Mouse (Mus musculus): ENCODE measurements around the gene Hdhd3. TPM values are rescaled to one million over a fixed set of nuclear protein-coding genes. Genes with fewer than 3 reads are reported as not detected.

The Hdhd3 gene
- polyA plus RNA-seq, 1 experiment from 2014 or later, result 10.1 TPM

DNA sequence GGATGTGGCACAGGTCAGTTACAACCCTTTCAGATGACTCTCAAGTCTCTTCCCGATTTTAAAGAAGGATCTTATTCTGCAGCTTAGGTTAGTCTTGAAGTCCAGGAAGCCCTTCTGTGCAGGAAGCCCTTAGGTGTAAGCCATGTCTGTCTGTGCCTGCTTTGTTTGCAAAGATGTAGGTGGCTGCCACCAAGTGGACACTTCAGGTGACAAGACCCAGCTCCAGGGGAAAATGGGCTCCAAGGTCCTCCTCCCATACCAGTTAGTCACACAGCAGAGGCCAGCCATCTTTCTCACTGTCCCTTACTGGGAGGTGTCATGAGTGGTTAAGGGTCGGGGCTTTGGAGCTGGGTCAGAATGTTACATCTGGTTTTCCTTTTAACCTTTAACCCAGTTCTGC is 3.5 kb upstream of the Hdhd3 start:
- H3K27ac ChIP-seq (replicated peaks; ENCODE audit: low read depth, low read length), result no peak overlapping the region
- no peaks in the 10 kb centered on the region for H3K27me3 ChIP-seq (ENCODE audit: control insufficient read depth, insufficient read depth, low read length)
- 51% methylated on average over 2 of the region's 2 CpGs for WGBS
- peaks cover 7% of the 10 kb centered on the region for H3K36me3 ChIP-seq (replicated peaks; ENCODE audit: control insufficient read depth, insufficient read depth, low read depth, low read length)
- no peak overlapping the region for H3K4me2 ChIP-seq (ENCODE audit: low read depth, low read length)
- ATAC-seq (replicated peaks; ENCODE audit: insufficient number of reproducible peaks, low FRiP score, low TSS enrichment, low read depth) (no peak), DNase-seq (ENCODE audit: low spot score) (no peak)
- no peaks in the 10 kb centered on the region for H3K4me1 ChIP-seq (ENCODE audit: control insufficient read depth, insufficient read depth, low read length)
- no peaks in the 10 kb centered on the region for H3K9me3 ChIP-seq (replicated peaks; ENCODE audit: control insufficient read depth, low read length)
- H3K4me3 ChIP-seq (ENCODE audit: low read depth, low read length), result no peak overlapping the region
- no peak overlapping the region for H3K9ac ChIP-seq (replicated peaks; ENCODE audit: low read length)

DNA sequence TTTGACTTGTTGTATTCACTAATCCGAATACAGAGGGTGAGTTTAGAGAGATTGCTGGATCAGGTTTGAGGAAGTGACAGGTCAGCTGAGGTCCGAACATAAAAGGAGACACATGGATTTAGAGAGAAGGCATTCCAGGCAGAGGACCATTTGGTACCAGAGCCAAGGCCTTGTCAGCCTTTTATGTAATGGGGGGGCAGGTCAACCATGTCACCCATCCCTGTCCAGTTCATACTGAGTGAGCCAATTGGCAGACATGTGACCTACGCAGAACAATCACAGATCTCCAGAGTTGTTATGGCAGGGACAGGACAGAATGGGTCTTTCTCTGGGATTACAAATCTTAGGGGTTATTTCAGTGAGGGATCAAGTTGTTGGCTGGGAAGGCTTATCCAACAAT is 2.7 kb upstream of the Hdhd3 start:
- DNase-seq (ENCODE audit: low spot score) (no peak), ATAC-seq (replicated peaks; ENCODE audit: insufficient number of reproducible peaks, low FRiP score, low TSS enrichment, low read depth) (no peak)
- Histone ChIP-seq H3K27me3 (ENCODE audit: control insufficient read depth, insufficient read depth, low read length) (no peaks in the 10 kb centered on the region), H3K36me3 (replicated peaks; ENCODE audit: control insufficient read depth, insufficient read depth, low read depth, low read length) (peaks cover 5% of the 10 kb centered on the region), H3K9ac (replicated peaks; ENCODE audit: low read length) (no peak overlapping the region), H3K27ac (replicated peaks; ENCODE audit: low read depth, low read length) (no peak overlapping the region), H3K4me2 (ENCODE audit: low read depth, low read length) (no peak overlapping the region), H3K4me1 (ENCODE audit: control insufficient read depth, insufficient read depth, low read length) (no peaks in the 10 kb centered on the region), H3K9me3 (replicated peaks; ENCODE audit: control insufficient read depth, low read length) (no peaks in the 10 kb centered on the region), H3K4me3 (ENCODE audit: low read depth, low read length) (no peak overlapping the region)
- WGBS, result 82% methylated on average over 3 of the region's 3 CpGs

DNA sequence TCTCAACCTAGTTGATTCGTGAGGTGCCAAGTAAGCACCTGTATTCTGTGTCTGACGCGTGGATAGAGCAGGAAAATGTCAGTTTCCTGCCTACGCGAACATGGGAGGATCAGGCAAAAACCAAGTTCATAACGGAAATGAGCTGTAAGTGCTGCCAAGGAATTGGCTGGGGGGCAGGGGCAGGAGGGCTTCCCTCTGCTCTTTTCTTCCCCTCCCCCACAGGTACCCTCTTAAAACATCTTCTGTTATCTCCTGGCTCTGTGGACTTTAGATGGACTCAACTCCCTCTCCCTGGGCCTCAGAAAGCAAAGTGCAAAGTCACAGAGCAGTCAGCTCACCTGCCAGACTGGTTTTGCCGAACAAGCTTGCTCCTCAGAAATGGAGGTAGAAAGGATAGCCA is 298 bp downstream of the Hdhd3 start:
- no peaks in the 10 kb centered on the region for H3K4me1 ChIP-seq (ENCODE audit: control insufficient read depth, insufficient read depth, low read length)
- no peak overlapping the region for H3K27ac ChIP-seq (replicated peaks; ENCODE audit: low read depth, low read length)
- no peak overlapping the region for H3K9ac ChIP-seq (replicated peaks; ENCODE audit: low read length)
- peaks cover 3% of the 10 kb centered on the region for H3K36me3 ChIP-seq (replicated peaks; ENCODE audit: control insufficient read depth, insufficient read depth, low read depth, low read length)
- no peaks in the 10 kb centered on the region for H3K27me3 ChIP-seq (ENCODE audit: control insufficient read depth, insufficient read depth, low read length)
- no peak overlapping the region for H3K4me3 ChIP-seq (ENCODE audit: low read depth, low read length)
- ATAC-seq (replicated peaks; ENCODE audit: insufficient number of reproducible peaks, low FRiP score, low TSS enrichment, low read depth) (no peak), DNase-seq (ENCODE audit: low spot score) (no peak)
- WGBS, result 75% methylated on average over 7 of the region's 7 CpGs
- no peaks in the 10 kb centered on the region for H3K9me3 ChIP-seq (replicated peaks; ENCODE audit: control insufficient read depth, low read length)
- H3K4me2 ChIP-seq (ENCODE audit: low read depth, low read length), result no peak overlapping the region

DNA sequence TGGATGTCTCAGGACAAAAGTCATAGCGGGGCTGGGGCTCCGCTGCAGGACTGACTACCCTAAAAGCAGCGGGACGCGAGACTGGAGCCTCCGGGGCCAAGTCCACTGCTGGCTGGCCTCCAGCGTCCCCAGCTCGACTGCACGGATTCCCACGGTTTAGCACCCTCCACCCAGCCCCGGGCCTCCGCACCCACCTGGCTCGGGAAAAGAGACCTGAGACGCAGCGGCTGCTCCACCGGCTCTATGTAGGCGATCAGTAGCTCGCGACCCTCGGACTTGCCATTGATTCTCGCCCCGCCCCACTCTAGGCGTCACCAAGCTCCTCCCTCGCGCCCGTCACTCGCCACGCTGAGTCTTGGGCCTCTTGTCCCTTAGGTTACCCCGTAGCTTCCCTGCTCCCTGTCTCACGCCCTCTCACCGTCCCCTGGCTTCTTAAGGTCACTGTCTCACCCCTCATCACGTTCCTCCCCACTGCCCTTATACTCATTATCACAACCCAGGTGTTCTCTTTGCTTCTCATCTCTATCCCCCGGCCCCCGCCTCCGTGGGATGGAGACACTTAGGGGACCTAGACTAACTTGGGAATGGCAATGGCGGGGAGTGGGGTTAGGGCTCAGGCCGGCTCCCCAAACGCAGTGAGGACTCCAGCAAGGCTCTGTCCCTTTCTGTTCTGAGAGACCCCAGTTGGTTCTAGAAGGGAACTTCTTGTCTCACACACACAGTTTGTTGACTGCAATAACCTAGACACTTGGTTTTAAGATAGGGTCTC is 1.1 kb downstream of the Hdhd3 start:
- Histone ChIP-seq H3K4me3 (ENCODE audit: low read depth, low read length) (peak overlapping the region; percentile 79), H3K4me2 (ENCODE audit: low read depth, low read length) (peak overlapping the region; percentile 62), H3K36me3 (replicated peaks; ENCODE audit: control insufficient read depth, insufficient read depth, low read depth, low read length) (peaks cover 3% of the 10 kb centered on the region), H3K9ac (replicated peaks; ENCODE audit: low read length) (peak overlapping the region; percentile 78), H3K27ac (replicated peaks; ENCODE audit: low read depth, low read length) (0 out of 2 replicates have a peak overlapping the region, but pooled peaks have one; percentile 20), H3K4me1 (ENCODE audit: control insufficient read depth, insufficient read depth, low read length) (no peaks in the 10 kb centered on the region), H3K27me3 (ENCODE audit: control insufficient read depth, insufficient read depth, low read length) (no peaks in the 10 kb centered on the region), H3K9me3 (replicated peaks; ENCODE audit: control insufficient read depth, low read length) (no peaks in the 10 kb centered on the region)
- ATAC-seq (replicated peaks; ENCODE audit: insufficient number of reproducible peaks, low FRiP score, low TSS enrichment, low read depth) (peak; percentile 95), DNase-seq (ENCODE audit: low spot score) (peak; percentile 94)
- 2% methylated on average over 38 of the region's 38 CpGs for WGBS

DNA sequence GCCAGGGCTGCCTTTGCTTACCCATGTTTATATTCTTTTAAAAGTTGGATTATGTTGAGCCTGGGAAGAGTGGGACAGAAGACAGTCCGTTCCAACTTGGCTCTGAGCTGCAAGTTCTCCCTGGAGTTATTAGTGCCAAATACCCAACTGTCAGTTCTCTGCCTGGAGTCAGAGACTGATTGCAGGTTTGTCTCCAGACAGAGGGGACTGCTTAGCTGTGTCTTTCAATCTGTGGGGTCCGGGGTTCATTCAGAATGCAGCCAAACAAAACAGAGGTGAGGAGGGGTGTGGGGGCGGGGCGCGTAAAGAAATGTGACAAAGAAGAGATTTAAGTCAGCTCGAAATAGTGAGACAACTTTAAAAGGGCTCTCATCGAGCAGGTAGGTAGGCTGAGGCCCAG is 1.7 kb downstream of the Hdhd3 start:
- H3K27ac ChIP-seq (replicated peaks; ENCODE audit: low read depth, low read length), result no peak overlapping the region
- H3K36me3 ChIP-seq (replicated peaks; ENCODE audit: control insufficient read depth, insufficient read depth, low read depth, low read length), result peaks cover 3% of the 10 kb centered on the region
- no peak for DNase-seq (ENCODE audit: low spot score)
- no peaks in the 10 kb centered on the region for H3K27me3 ChIP-seq (ENCODE audit: control insufficient read depth, insufficient read depth, low read length)
- WGBS, result 4% methylated on average over 7 of the region's 7 CpGs
- no peaks in the 10 kb centered on the region for H3K9me3 ChIP-seq (replicated peaks; ENCODE audit: control insufficient read depth, low read length)
- H3K4me2 ChIP-seq (ENCODE audit: low read depth, low read length), result peak overlapping the region; percentile 62
- peak; percentile 10; the same call in 1 of the 2 replicates for ATAC-seq (replicated peaks; ENCODE audit: insufficient number of reproducible peaks, low FRiP score, low TSS enrichment, low read depth)
- peak overlapping the region; percentile 79 for H3K4me3 ChIP-seq (ENCODE audit: low read depth, low read length)
- H3K9ac ChIP-seq (replicated peaks; ENCODE audit: low read length), result peak overlapping the region; percentile 78
- no peaks in the 10 kb centered on the region for H3K4me1 ChIP-seq (ENCODE audit: control insufficient read depth, insufficient read depth, low read length)

DNA sequence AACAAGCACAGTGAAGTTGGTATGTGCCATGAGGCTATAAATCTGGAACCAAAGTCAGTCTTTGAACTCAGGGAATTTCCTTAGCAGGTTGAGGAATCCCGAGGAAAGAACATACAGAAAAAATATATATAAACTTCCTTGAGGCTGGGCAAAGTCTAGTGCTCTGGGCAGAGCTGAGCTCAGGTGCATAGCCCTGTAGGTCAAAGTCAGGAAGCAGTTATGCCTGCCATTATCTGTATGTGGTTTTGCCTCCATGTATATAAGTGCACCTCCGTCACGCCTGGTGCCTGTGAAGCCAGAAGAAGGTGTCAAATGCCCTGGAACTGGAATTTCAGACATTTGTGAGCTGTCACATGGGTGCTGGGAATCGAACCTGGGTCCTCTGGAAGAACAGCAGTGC is 2.5 kb downstream of the Hdhd3 start:
- H3K4me1 ChIP-seq (ENCODE audit: control insufficient read depth, insufficient read depth, low read length), result no peaks in the 10 kb centered on the region
- H3K27me3 ChIP-seq (ENCODE audit: control insufficient read depth, insufficient read depth, low read length), result no peaks in the 10 kb centered on the region
- H3K9ac ChIP-seq (replicated peaks; ENCODE audit: low read length), result no peak overlapping the region
- H3K4me3 ChIP-seq (ENCODE audit: low read depth, low read length), result no peak overlapping the region
- H3K9me3 ChIP-seq (replicated peaks; ENCODE audit: control insufficient read depth, low read length), result no peaks in the 10 kb centered on the region
- ATAC-seq (replicated peaks; ENCODE audit: insufficient number of reproducible peaks, low FRiP score, low TSS enrichment, low read depth) (no peak), DNase-seq (ENCODE audit: low spot score) (no peak)
- H3K36me3 ChIP-seq (replicated peaks; ENCODE audit: control insufficient read depth, insufficient read depth, low read depth, low read length), result peaks cover 3% of the 10 kb centered on the region
- 86% methylated on average over 4 of the region's 4 CpGs for WGBS
- H3K4me2 ChIP-seq (ENCODE audit: low read depth, low read length), result no peak overlapping the region
- H3K27ac ChIP-seq (replicated peaks; ENCODE audit: low read depth, low read length), result no peak overlapping the region

DNA sequence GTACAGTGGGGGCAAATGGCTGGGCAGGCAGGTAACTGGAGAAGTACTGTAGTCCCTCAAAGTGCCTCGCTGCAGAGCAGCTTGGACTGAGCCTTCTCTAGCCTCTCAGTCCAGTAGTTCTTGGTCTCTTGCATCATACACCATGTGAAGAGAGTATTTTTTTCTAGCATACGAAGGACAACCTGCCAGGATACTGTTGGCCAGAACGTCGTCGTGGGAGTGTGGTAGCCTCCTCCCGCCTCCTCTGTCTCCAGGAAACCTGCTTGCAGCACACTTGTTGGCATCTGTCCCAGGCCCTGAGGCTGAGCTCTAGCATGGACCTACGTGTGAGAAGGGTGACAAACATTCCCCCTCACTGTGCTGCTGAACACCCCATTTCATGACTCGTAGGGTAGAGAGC is 6.5 kb downstream of the Hdhd3 start:
- no peaks in the 10 kb centered on the region for H3K4me1 ChIP-seq (ENCODE audit: control insufficient read depth, insufficient read depth, low read length)
- H3K9me3 ChIP-seq (replicated peaks; ENCODE audit: control insufficient read depth, low read length), result no peaks in the 10 kb centered on the region
- no peaks in the 10 kb centered on the region for H3K27me3 ChIP-seq (ENCODE audit: control insufficient read depth, insufficient read depth, low read length)
- no peak overlapping the region for H3K4me3 ChIP-seq (ENCODE audit: low read depth, low read length)
- WGBS, result 82% methylated on average over 8 of the region's 8 CpGs
- DNase-seq (ENCODE audit: low spot score) (no peak), ATAC-seq (replicated peaks; ENCODE audit: insufficient number of reproducible peaks, low FRiP score, low TSS enrichment, low read depth) (no peak)
- H3K4me2 ChIP-seq (ENCODE audit: low read depth, low read length), result no peak overlapping the region
- H3K9ac ChIP-seq (replicated peaks; ENCODE audit: low read length), result no peak overlapping the region
- no peak overlapping the region for H3K27ac ChIP-seq (replicated peaks; ENCODE audit: low read depth, low read length)
- H3K36me3 ChIP-seq (replicated peaks; ENCODE audit: control insufficient read depth, insufficient read depth, low read depth, low read length), result peaks cover 3% of the 10 kb centered on the region

DNA sequence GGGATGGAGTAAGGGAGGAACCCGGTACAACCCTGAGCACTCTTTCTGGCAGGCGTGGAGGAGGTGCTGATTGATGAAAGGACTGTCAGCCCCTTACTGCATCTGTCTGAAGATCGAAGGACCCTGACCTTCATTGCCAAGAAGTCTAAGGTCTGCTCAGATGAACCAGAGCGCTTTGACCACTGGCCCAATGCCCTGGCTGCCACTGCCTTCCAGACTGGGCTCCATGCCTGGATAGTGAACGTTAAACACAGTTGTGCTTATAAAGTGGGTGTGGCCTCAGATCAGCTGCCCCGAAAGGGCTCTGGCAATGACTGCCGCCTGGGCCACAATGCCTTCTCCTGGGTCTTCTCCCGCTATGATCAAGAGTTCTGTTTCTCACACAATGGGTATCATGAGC is 7.3 kb downstream of the Hdhd3 start:
- H3K4me1 ChIP-seq (ENCODE audit: control insufficient read depth, insufficient read depth, low read length), result no peaks in the 10 kb centered on the region
- H3K9ac ChIP-seq (replicated peaks; ENCODE audit: low read length), result no peak overlapping the region
- peaks cover 3% of the 10 kb centered on the region for H3K36me3 ChIP-seq (replicated peaks; ENCODE audit: control insufficient read depth, insufficient read depth, low read depth, low read length)
- no peak overlapping the region for H3K27ac ChIP-seq (replicated peaks; ENCODE audit: low read depth, low read length)
- H3K9me3 ChIP-seq (replicated peaks; ENCODE audit: control insufficient read depth, low read length), result no peaks in the 10 kb centered on the region
- H3K4me2 ChIP-seq (ENCODE audit: low read depth, low read length), result no peak overlapping the region
- ATAC-seq (replicated peaks; ENCODE audit: insufficient number of reproducible peaks, low FRiP score, low TSS enrichment, low read depth), result no peak
- no peak for DNase-seq (ENCODE audit: low spot score)
- H3K4me3 ChIP-seq (ENCODE audit: low read depth, low read length), result no peak overlapping the region
- 83% methylated on average over 8 of the region's 8 CpGs for WGBS
- no peaks in the 10 kb centered on the region for H3K27me3 ChIP-seq (ENCODE audit: control insufficient read depth, insufficient read depth, low read length)
